Mouse (Mus musculus): ENCODE measurements around the gene Atp2a3. TPM values are rescaled to one million over a fixed set of nuclear protein-coding genes. Genes with fewer than 3 reads are reported as not detected.

The Atp2a3 gene
- polyA plus RNA-seq, 1 experiment from 2014 or later = 1.4 TPM

DNA sequence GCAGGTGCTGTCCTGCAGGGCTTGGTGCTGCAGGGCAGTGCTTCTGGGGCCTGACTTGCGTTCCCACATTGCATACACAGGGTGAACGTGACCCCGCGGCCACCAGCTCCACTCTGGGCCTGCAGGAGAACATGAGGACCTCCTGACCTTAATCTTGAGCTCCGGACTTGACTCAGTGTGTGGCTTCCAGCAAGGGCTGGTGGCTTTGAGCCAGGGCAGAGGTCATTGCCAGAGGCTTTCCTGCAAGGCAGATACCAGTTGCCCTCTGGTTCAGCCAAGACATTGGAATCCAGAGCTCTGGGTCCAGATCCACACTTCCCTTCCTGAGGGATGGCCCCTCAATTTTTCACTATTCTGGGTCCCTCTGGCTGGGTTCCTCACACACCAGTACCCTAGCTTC lies 53.0 kb downstream of the Atp2a3 start:
- no peak for ATAC-seq (ENCODE audit: low FRiP score)
- Histone ChIP-seq H3K9ac (no peak overlapping the region), H3K4me2 (no peak overlapping the region), H3K9me3 (no peaks in the 10 kb centered on the region), H3K27me3 (peaks cover 17% of the 10 kb centered on the region), H3K36me3 (no peaks in the 10 kb centered on the region), H3K27ac (no peak overlapping the region), H3K4me3 (no peak overlapping the region), H3K4me1 (replicated peaks) (peaks cover 20% of the 10 kb centered on the region)
- 79% methylated on average over 5 of the region's 5 CpGs for WGBS

DNA sequence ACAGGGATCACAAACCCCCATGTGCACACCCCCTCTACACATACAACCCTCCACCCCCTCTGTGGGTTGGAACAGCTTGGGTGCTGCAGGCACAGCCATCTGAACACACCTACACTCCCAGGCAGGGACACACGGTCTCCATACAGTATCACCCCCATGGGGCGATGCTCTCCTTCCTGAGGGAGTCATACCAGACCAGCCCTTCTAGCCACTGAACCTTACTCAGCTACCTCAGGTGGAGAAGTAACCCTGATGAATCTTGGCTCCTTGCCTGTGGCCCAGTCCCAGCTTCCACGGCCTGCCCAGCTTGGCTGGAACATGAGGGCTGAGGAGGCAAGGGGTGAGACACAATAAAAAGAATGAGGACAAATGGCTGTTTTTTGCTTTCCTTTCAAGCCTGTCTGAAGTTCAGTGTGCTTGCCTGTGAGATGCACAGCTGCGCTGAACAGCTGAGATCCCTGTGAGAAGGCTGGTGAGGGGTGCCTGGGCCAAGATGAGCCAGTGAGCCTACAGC lies 53.9 kb downstream of the Atp2a3 start:
- no peak overlapping the region for H3K4me3 ChIP-seq
- H3K4me2 ChIP-seq = no peak overlapping the region
- 73% methylated on average over 4 of the region's 4 CpGs for WGBS
- H3K27ac ChIP-seq = 0 out of 2 replicates have a peak overlapping the region, but pooled peaks have one; percentile 36
- no peaks in the 10 kb centered on the region for H3K36me3 ChIP-seq
- no peaks in the 10 kb centered on the region for H3K9me3 ChIP-seq
- peaks cover 27% of the 10 kb centered on the region for H3K4me1 ChIP-seq (replicated peaks)
- no peak overlapping the region for H3K9ac ChIP-seq
- no peak for ATAC-seq (ENCODE audit: low FRiP score)
- peaks cover 21% of the 10 kb centered on the region for H3K27me3 ChIP-seq

- H3K27ac ChIP-seq = 0 out of 2 replicates have a peak overlapping the region, but pooled peaks have one; percentile 36
- H3K9ac ChIP-seq = 0 out of 2 replicates have a peak overlapping the region, but pooled peaks have one; percentile 20
- H3K9me3 ChIP-seq = no peaks in the 10 kb centered on the region
- H3K36me3 ChIP-seq = no peaks in the 10 kb centered on the region
- WGBS = 68% methylated on average over 5 of the region's 5 CpGs
- ATAC-seq (ENCODE audit: low FRiP score) = no peak
- H3K4me1 ChIP-seq (replicated peaks) = peaks cover 33% of the 10 kb centered on the region
- H3K4me2 ChIP-seq = no peak overlapping the region
- no peak overlapping the region for H3K4me3 ChIP-seq
- peaks cover 27% of the 10 kb centered on the region for H3K27me3 ChIP-seq
Observed at GRCm38 (mm10) chr11:73015391-73016102, 54.6 kb downstream of the Atp2a3 start.

DNA sequence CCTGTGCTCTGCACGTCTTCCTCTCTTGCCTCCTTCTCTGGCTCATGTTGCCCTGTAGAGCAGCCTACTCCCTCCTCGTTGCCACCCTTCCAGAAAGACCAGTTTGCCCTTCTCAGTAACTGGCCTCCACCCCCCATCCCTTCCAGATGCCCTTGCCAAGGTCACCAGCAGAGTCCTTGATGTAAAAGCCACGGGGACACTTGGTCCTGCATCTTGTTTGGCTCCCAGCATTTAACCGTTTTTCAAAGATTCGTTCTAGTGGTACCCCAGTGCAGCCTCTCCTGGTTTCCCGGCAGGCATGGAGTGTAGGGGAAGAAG lies 55.1 kb downstream of the Atp2a3 start:
- no peak overlapping the region for H3K27ac ChIP-seq
- ATAC-seq (ENCODE audit: low FRiP score) = no peak

GRCm38 (mm10) chr11:73018471-73019146 lies 57.6 kb downstream of the Atp2a3 start, which contains the start of gene Camkk1:
Gene Camkk1 (plus strand): TSS chr11:73019008.
- Histone ChIP-seq H3K4me2 (peak within 1 kb of the TSS; percentile 93), H3K9me3 (no peaks in the 10 kb centered on the region), H3K4me1 (replicated peaks) (peaks cover 44% of the 10 kb centered on the region), H3K9ac (peak within 1 kb of the TSS; percentile 82), H3K36me3 (no peaks in the 10 kb centered on the region), H3K27me3 (peaks cover 38% of the 10 kb centered on the region), H3K27ac (peak within 1 kb of the TSS; percentile 86), H3K4me3 (peak within 1 kb of the TSS; percentile 75)
- under 1% methylated on average over 52 of the region's 57 CpGs for WGBS
- ATAC-seq (ENCODE audit: low FRiP score) = peak; percentile 95

More for the DNA sequence above, 55.1 kb downstream of the Atp2a3 start:
- WGBS = 77% methylated on average over 6 of the region's 6 CpGs
- 0 out of 2 replicates have a peak overlapping the region, but pooled peaks have one; percentile 20 for H3K9ac ChIP-seq
- no peak overlapping the region for H3K4me2 ChIP-seq
- no peaks in the 10 kb centered on the region for H3K36me3 ChIP-seq
- H3K27me3 ChIP-seq = peaks cover 31% of the 10 kb centered on the region
- H3K4me1 ChIP-seq (replicated peaks) = peaks cover 38% of the 10 kb centered on the region
- no peaks in the 10 kb centered on the region for H3K9me3 ChIP-seq
- no peak overlapping the region for H3K4me3 ChIP-seq

GRCm38 (mm10) chr11:73019147-73019795 lies 58.3 kb downstream of the Atp2a3 start:
- Histone ChIP-seq H3K27ac (peak overlapping the region; percentile 86), H3K9ac (peak overlapping the region; percentile 82), H3K4me3 (peak overlapping the region; percentile 75), H3K4me1 (replicated peaks) (peaks cover 51% of the 10 kb centered on the region), H3K27me3 (peaks cover 38% of the 10 kb centered on the region), H3K9me3 (no peaks in the 10 kb centered on the region), H3K4me2 (peak overlapping the region; percentile 93), H3K36me3 (no peaks in the 10 kb centered on the region)
- peak; percentile 77 for ATAC-seq (ENCODE audit: low FRiP score)
- under 1% methylated on average over 44 of the region's 46 CpGs for whole genome bisulfite sequencing

DNA sequence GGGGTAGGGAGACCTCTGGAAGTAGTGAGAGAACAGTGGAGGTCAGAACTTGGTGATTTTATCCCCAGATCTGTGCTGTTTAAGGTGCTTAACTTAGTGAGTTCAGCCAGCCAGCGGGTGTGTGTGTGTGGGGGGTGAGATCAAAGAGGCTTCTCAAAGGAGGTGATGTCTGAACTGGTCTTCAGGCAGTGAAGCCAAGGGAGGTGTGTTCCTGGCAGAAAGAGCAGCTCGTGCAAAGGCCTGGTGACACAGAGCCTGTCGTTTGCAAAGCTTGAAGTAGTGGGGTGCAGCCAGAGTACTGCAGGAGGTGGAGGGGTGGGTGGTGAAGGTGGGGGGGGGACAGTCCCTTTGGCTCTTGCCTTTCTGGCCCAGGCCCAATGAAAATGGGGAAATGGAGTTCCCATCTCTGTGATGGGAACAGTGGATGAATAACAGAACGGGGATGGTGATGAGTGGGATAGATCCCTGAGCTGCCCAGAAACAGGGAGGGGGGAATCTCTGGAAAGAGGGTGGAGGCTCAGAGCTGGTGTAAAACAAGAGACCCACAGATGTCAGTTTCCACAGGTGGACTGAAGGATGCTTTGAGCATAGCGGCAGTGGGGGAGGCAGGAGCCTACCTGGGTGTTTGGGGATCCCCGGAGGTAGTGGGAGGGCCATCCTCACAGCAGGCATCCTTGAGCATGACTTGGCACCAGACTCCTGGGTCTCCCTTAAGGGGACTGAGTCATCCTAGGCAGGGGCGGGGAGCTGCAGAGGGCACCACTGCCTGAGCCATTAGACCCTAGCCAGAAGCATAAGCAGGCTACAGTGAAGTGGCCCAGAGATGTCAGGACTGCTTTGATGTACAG lies 60.2 kb downstream of the Atp2a3 start:
- ATAC-seq (ENCODE audit: low FRiP score) = no peak
- Histone ChIP-seq H3K4me2 (no peak overlapping the region), H3K27me3 (peaks cover 38% of the 10 kb centered on the region), H3K9ac (peak overlapping the region; percentile 24; the same call in 1 of the 2 replicates), H3K4me1 (replicated peaks) (peaks cover 38% of the 10 kb centered on the region), H3K9me3 (no peaks in the 10 kb centered on the region), H3K36me3 (peaks cover 5% of the 10 kb centered on the region; the same call in 1 of the 2 replicates), H3K27ac (no peak overlapping the region), H3K4me3 (no peak overlapping the region)
- 59% methylated on average over 7 of the region's 7 CpGs for WGBS

GRCm38 (mm10) chr11:73023099-73023498 lies 62.1 kb downstream of the Atp2a3 start:
- 59% methylated on average over 9 of the region's 9 CpGs for WGBS
- H3K27ac ChIP-seq = no peak overlapping the region
- no peaks in the 10 kb centered on the region for H3K9me3 ChIP-seq
- peaks cover 36% of the 10 kb centered on the region for H3K4me1 ChIP-seq (replicated peaks)
- H3K9ac ChIP-seq = no peak overlapping the region
- H3K4me2 ChIP-seq = no peak overlapping the region
- no peak for ATAC-seq (ENCODE audit: low FRiP score)
- peaks cover 23% of the 10 kb centered on the region for H3K27me3 ChIP-seq
- H3K36me3 ChIP-seq = peaks cover 16% of the 10 kb centered on the region
- no peak overlapping the region for H3K4me3 ChIP-seq

- H3K27ac ChIP-seq = no peak overlapping the region
- H3K4me2 ChIP-seq = no peak overlapping the region
- H3K27me3 ChIP-seq = peaks cover 23% of the 10 kb centered on the region
- H3K4me3 ChIP-seq = no peak overlapping the region
- peak overlapping the region; percentile 29; the same call in 1 of the 2 replicates for H3K9ac ChIP-seq
- ATAC-seq (ENCODE audit: low FRiP score) = no peak
- H3K9me3 ChIP-seq = no peaks in the 10 kb centered on the region
- peaks cover 32% of the 10 kb centered on the region for H3K4me1 ChIP-seq (replicated peaks)
- WGBS = 43% methylated on average over 4 of the region's 4 CpGs
- peaks cover 21% of the 10 kb centered on the region for H3K36me3 ChIP-seq
Observed at GRCm38 (mm10) chr11:73023827-73024226, 62.9 kb downstream of the Atp2a3 start.

DNA sequence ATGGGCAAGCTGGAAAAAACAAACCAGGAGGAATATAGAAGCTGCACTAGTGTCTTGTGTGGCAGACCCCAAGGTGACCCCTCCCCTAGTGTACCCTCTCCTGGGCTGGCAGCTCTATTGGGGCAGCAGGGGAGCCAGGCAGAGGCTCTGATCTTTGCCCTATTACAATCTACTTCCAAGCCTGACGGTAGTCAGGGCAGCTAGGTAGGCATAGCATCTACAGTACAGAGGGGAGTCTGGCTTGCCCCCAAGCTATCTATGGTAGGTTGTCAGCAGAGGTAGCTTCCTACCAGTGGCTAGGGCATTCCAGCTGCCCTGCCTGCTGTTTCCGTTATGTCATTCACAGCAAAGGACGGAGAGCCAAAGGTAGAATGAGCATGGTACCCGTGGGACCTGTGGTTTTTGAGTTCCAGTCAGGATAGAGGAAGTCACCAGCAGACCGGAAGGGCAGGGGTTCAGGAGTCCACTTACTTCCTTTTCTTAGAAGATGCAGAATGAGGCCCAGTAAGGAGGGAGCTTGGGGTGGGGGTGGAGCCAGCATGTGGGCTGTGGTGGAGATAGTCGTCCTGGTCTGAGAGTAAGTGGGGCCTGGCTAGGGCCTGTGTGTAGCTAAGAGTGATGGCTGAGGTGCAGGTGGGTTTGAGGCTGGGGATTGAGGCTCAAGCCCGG lies 63.4 kb downstream of the Atp2a3 start:
- Histone ChIP-seq H3K4me1 (replicated peaks) (peaks cover 30% of the 10 kb centered on the region), H3K9me3 (no peaks in the 10 kb centered on the region), H3K9ac (peak overlapping the region; percentile 29; the same call in 1 of the 2 replicates), H3K27me3 (peaks cover 23% of the 10 kb centered on the region), H3K4me2 (no peak overlapping the region), H3K36me3 (peaks cover 26% of the 10 kb centered on the region), H3K4me3 (no peak overlapping the region), H3K27ac (no peak overlapping the region)
- 64% methylated on average over 7 of the region's 7 CpGs for WGBS
- no peak for ATAC-seq (ENCODE audit: low FRiP score)

DNA sequence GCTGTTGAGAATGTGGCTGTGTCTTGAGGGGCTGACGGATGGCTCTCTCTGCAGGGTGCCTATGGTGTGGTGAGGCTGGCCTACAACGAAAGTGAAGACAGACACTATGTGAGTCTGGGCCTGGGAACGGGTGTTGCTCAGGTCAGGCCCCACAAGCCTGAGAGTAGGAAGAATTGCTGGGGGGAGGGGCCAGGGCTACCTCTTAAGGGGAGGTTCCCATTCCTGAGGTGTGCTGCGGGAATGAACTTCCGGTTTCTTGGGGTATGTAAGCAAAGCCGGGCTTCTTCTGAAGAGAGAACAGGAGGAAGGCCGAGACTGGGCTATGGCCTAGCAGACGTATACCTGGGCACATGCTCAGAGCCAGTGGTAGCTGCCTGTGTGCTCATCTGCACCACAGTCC lies 66.0 kb downstream of the Atp2a3 start:
- H3K9me3 ChIP-seq = no peaks in the 10 kb centered on the region
- H3K36me3 ChIP-seq = peaks cover 26% of the 10 kb centered on the region
- no peak overlapping the region for H3K4me2 ChIP-seq
- H3K4me3 ChIP-seq = no peak overlapping the region
- no peak for ATAC-seq (ENCODE audit: low FRiP score)
- H3K27me3 ChIP-seq = no peaks in the 10 kb centered on the region
- no peak overlapping the region for H3K27ac ChIP-seq
- peaks cover 19% of the 10 kb centered on the region for H3K4me1 ChIP-seq (replicated peaks)
- H3K9ac ChIP-seq = no peak overlapping the region
- WGBS = 58% methylated on average over 8 of the region's 8 CpGs
